Mouse (Mus musculus): ENCODE measurements around the gene Rnf186. TPM values are rescaled to one million over a fixed set of nuclear protein-coding genes. Genes with fewer than 3 reads are reported as not detected.

Rnf186 gene
- polyA plus RNA-seq (2012; ENCODE audit: low replicate concordance) = not detected in 2 replicates

GRCm38 (mm10) chr4:138966866-138967265 lies at the start of gene Rnf186:
Rnf186 (plus strand) TSS chr4:138967112.

GRCm38 (mm10) chr4:138972827-138973718 lies 6.2 kb downstream of the Rnf186 start, which contains the start of gene Tmco4:
Tmco4 (plus strand) TSS chr4:138972888.

Other genes starting within 250 kb of the Rnf186 start
- not detected in 2 replicates for gene Pla2g2c, start 242.3 kb upstream of the Rnf186 start, polyA plus RNA-seq (2012; ENCODE audit: low replicate concordance)
- gene Ubxn10, start 229.9 kb upstream of the Rnf186 start, polyA plus RNA-seq (2012; ENCODE audit: low replicate concordance) = not detected in 2 replicates
- not detected in 2 replicates for gene Pla2g2f, start 209.5 kb upstream of the Rnf186 start, polyA plus RNA-seq (2012; ENCODE audit: low replicate concordance)
- 0.61 and 1.1 TPM in 2 replicates for gene Pla2g2d, start 191.4 kb upstream of the Rnf186 start, polyA plus RNA-seq (2012; ENCODE audit: low replicate concordance)
- gene Pla2g5, start 103.6 kb upstream of the Rnf186 start, polyA plus RNA-seq (2012; ENCODE audit: low replicate concordance) = 2.4 TPM in 1 of 2 replicates, not detected in the other
- gene Gm13030, start 93.1 kb upstream of the Rnf186 start, polyA plus RNA-seq (2012; ENCODE audit: low replicate concordance) = not detected in 2 replicates
- 0.34 TPM in 1 of 2 replicates, not detected in the other for gene Pla2g2e, start 89.2 kb upstream of the Rnf186 start, polyA plus RNA-seq (2012; ENCODE audit: low replicate concordance)
- gene Otud3, start 53.2 kb upstream of the Rnf186 start, polyA plus RNA-seq (2012; ENCODE audit: low replicate concordance) = 6.4 and 13.1 TPM in 2 replicates
- 21.0 and 21.1 TPM in 2 replicates for gene Tmco4, start 5.8 kb downstream of the Rnf186 start, polyA plus RNA-seq (2012; ENCODE audit: low replicate concordance)
- gene Htr6, start 108.5 kb downstream of the Rnf186 start, polyA plus RNA-seq (2012; ENCODE audit: low replicate concordance) = 0.13 TPM in 1 of 2 replicates, not detected in the other
- gene Nbl1, start 125.9 kb downstream of the Rnf186 start, polyA plus RNA-seq (2012; ENCODE audit: low replicate concordance) = 2.0 and 6.6 TPM in 2 replicates
- 9.6 and 11.2 TPM in 2 replicates for gene Minos1, start 164.0 kb downstream of the Rnf186 start, polyA plus RNA-seq (2012; ENCODE audit: low replicate concordance)
- 131 and 179 TPM in 2 replicates for gene Capzb, start 225.8 kb downstream of the Rnf186 start, polyA plus RNA-seq (2012; ENCODE audit: low replicate concordance)

Data from hematopoietic multipotent progenitor cell, adult 10-12 weeks (in vitro differentiated cells).